ENCODE assay signal across 16 mouse cellular contexts in genomic region chr1:138247699-138248483, GRCm38 (mm10). TPM values are rescaled to one million over a fixed set of nuclear protein-coding genes. Genes with fewer than 3 reads are reported as not detected.
DNase-seq lines count a peak whose midpoint lies in the region; ATAC-seq and TF ChIP-seq lines count a peak whose summit lies in the region.
"Had no signal": no experiment of that assay in that cellular context is flagged by ENCODE, and none has a peak within 500 bp of the region (broad histone marks: within the 10 kb centered on the region; RNA-seq: fewer than 3 reads in every experiment).

No protein-coding gene starts in this region.

- peaks cover 2 to 3% of the 10 kb centered on the region in 2 experiments; a peak in 2 of 4 replicates for H3K4me1 ChIP-seq in MEL (ENCODE audit: control insufficient read depth in 1 of 2, insufficient read depth in 2 of 2, low read length in 2 of 2)
- H3K4me1 ChIP-seq in embryonic facial prominence, embryonic 14.5 days (ENCODE audit: control insufficient read depth, insufficient read depth, low read length): peaks cover 7% of the 10 kb centered on the region; the same call in 1 of the 2 replicates
- H3K4me1 ChIP-seq: liver, embryonic 13.5 days had no signal

- no peak for TF ChIP-seq CTCF in MEL (IDR thresholded peaks at IDR 0.05 in 2 of 3, conservative IDR thresholded peaks at IDR 0.05 in 1 of 3; ENCODE audit: control insufficient read depth in 1 of 3, insufficient read depth in 1 of 3, low read depth in 2 of 3, low read length in 3 of 3, poor library complexity in 1 of 3, severe bottlenecking in 1 of 3)

- no peak overlapping the region for H3K4me2 ChIP-seq in embryonic facial prominence, embryonic 14.5 days (ENCODE audit: low read depth, low read length)
- H3K4me2 ChIP-seq: forebrain, embryonic 12.5 days; liver, embryonic 13.5 days; midbrain, embryonic 11.5 days had no signal

- H3K4me3 ChIP-seq in MEL (ENCODE audit: control insufficient read depth in 1 of 2, insufficient read depth in 1 of 2, low read depth in 2 of 2, low read length in 2 of 2): no peak overlapping the region
- H3K4me3 ChIP-seq in embryonic facial prominence, embryonic 14.5 days (ENCODE audit: low read depth, low read length): no peak overlapping the region
- H3K4me3 ChIP-seq: forebrain, embryonic 12.5 days; liver, embryonic 13.5 days had no signal

- no peaks in the 10 kb centered on the region for H3K27me3 ChIP-seq in MEL (ENCODE audit: control insufficient read depth in 1 of 2, insufficient read depth in 2 of 2, low read length in 2 of 2)
- no peaks in the 10 kb centered on the region for H3K27me3 ChIP-seq in embryonic facial prominence, embryonic 14.5 days (replicated peaks; ENCODE audit: control insufficient read depth, insufficient read depth, low read length)
- H3K27me3 ChIP-seq: forebrain, embryonic 12.5 days; liver, embryonic 13.5 days had no signal

- no peak overlapping the region for H3K27ac ChIP-seq in MEL (ENCODE audit: control insufficient read depth, low read depth, low read length)
- peak overlapping the region; percentile 55 for H3K27ac ChIP-seq in embryonic facial prominence, embryonic 14.5 days (replicated peaks; ENCODE audit: low read depth, low read length)
- H3K27ac ChIP-seq: forebrain, embryonic 12.5 days; liver, embryonic 13.5 days had no signal

- no peak for TF ChIP-seq RAD21 in MEL (IDR thresholded peaks at IDR 0.05; ENCODE audit: low read depth, low read length)

- DNase-seq in lung, postnatal 25 days (ENCODE audit: low spot score): peak; percentile 30
- DNase-seq in lung, postnatal 14 days: no peak
- DNase-seq in MEL (ENCODE audit: low read depth, low spot score): peak; percentile 65
- peak; percentile 57 for DNase-seq in embryonic facial prominence, embryonic 14.5 days (ENCODE audit: low spot score)
- DNase-seq in neural tube, embryonic 10.5 days (ENCODE audit: extremely low spot score, low spot score): no peak
- DNase-seq in gastrocnemius, postnatal 36 days: no peak
- no peak for DNase-seq in Muller cell, postnatal 12 days (ENCODE audit: inconsistent ontology term)
- DNase-seq: cerebellum, postnatal 25 days; liver, embryonic 13.5 days had no signal

- no peaks in the 10 kb centered on the region for H3K79me2 ChIP-seq in MEL (ENCODE audit: control insufficient read depth, insufficient read depth, low read length, poor library complexity)

- intact Hi-C loops in gastrocnemius, postnatal 36 days (cut with DNase I): no loop called here

- peak in 1 of 2 experiments; percentile 25; a peak in 1 of 4 replicates for TF ChIP-seq EP300 in MEL (IDR thresholded peaks at IDR 0.05; ENCODE audit: low read depth in 1 of 2, low read length in 2 of 2)

- no peak overlapping the region for H3K9ac ChIP-seq in MEL (ENCODE audit: control insufficient read depth, low read depth, low read length, poor library complexity, severe bottlenecking)
- no peak overlapping the region for H3K9ac ChIP-seq in embryonic facial prominence, embryonic 14.5 days (ENCODE audit: low read depth, low read length)
- H3K9ac ChIP-seq: forebrain, embryonic 12.5 days; liver, embryonic 13.5 days had no signal

- TF ChIP-seq POLR2A in MEL (IDR thresholded peaks at IDR 0.05; ENCODE audit: control insufficient read depth in 1 of 2, insufficient read depth in 1 of 2, low read depth in 1 of 2, low read length in 2 of 2, poor library complexity in 1 of 2): no peak

- H3K36me3 ChIP-seq in MEL (ENCODE audit: control insufficient read depth in 1 of 2, insufficient read depth in 2 of 2, low read length in 2 of 2): peaks cover 0 to 8% of the 10 kb centered on the region in 2 experiments; a peak in 2 of 4 replicates
- no peaks in the 10 kb centered on the region for H3K36me3 ChIP-seq in embryonic facial prominence, embryonic 14.5 days (ENCODE audit: control insufficient read depth, insufficient read depth, low read length)
- H3K36me3 ChIP-seq: forebrain, embryonic 12.5 days; liver, embryonic 13.5 days had no signal

- H3K9me3 ChIP-seq in MEL (replicated peaks; ENCODE audit: insufficient read depth, low read length): no peaks in the 10 kb centered on the region
- H3K9me3 ChIP-seq in embryonic facial prominence, embryonic 14.5 days (ENCODE audit: control insufficient read depth, low read length): no peaks in the 10 kb centered on the region
- H3K9me3 ChIP-seq: forebrain, embryonic 12.5 days; liver, embryonic 13.5 days had no signal

- ATAC-seq in embryonic facial prominence, embryonic 14.5 days (ENCODE audit: low read depth): no peak
- ATAC-seq in megakaryocyte, adult 5-6 weeks (ENCODE audit: poor library complexity, severe bottlenecking): peak; percentile 91

- 41% methylated on average over 8 of the region's 8 CpGs for WGBS in embryonic facial prominence, embryonic 14.5 days

TF ChIP-seq in MEL, 35 proteins besides CTCF, POLR2A, EP300 and RAD21:
- TF ChIP-seq ETS1 (IDR thresholded peaks at IDR 0.05; ENCODE audit: low read depth, low read length) (no peak), MYC (IDR thresholded peaks at IDR 0.05; ENCODE audit: low read depth, low read length) (peak; percentile 32; the same call in 1 of the 2 replicates), JUND (IDR thresholded peaks at IDR 0.05; ENCODE audit: low read depth, low read length) (peak; percentile 96)

RNA-seq across cellular contexts. Expression of gene Atp6v1g3, which starts 25.6 kb away (rescaled TPM):
- not detected in 2 replicates for total RNA-seq in MEL (2012; rRNA removed)
- polyA plus RNA-seq in MEL (2012; ENCODE audit: insufficient read depth in 1 of 2, insufficient read length in 2 of 2, low read depth in 1 of 2, low replicate concordance in 2 of 2, missing spikeins in 1 of 2): not detected
- polyA plus RNA-seq in embryonic facial prominence, embryonic 14.5 days (2014; fragmentation: Nextera tagmentation; extraction: Ambion mirVana): 0.17 and 0.35 TPM in 2 replicates
- total RNA-seq in megakaryocyte, adult 5-6 weeks (2015): not detected in 2 replicates
- total RNA-seq in megakaryocyte, adult 5-6 weeks (2017): 0.65 TPM in 1 of 2 replicates, not detected in the other
- not detected for total RNA-seq in gastrocnemius, postnatal 36 days (2021)
- total RNA-seq: heart, adult 8-10 months; layer of hippocampus, postnatal 14 days had no signal
- polyA plus RNA-seq: forebrain, embryonic 12.5 days; hindbrain, embryonic 11.5 days; liver, embryonic 13.5 days; midbrain, embryonic 11.5 days; neural tube, embryonic 14.5 days had no signal

Comparison
In these comparisons a context has a peak if more than half of its experiments do, and no peak if none do; other contexts are left out.
1. DNase-seq: peak in lung, postnatal 25 days (single experiment), MEL (single experiment) and embryonic facial prominence, embryonic 14.5 days (single experiment); none in lung, postnatal 14 days (single experiment), neural tube, embryonic 10.5 days (single experiment), gastrocnemius, postnatal 36 days (0 of 2) and Muller cell, postnatal 12 days (single experiment).